20 mouse cellular contexts compared by ENCODE assay signal in genomic region chr13:70993522-70993921, GRCm38 (mm10).
DNase-seq lines count a peak whose midpoint lies in the region; ATAC-seq and TF ChIP-seq lines count a peak whose summit lies in the region.
"Had no signal": no experiment of that assay in that cellular context is flagged by ENCODE, and none has a peak within 500 bp of the region (broad histone marks: within the 10 kb centered on the region; RNA-seq: fewer than 3 reads in every experiment).

No protein-coding gene starts in this region.

- no peaks in the 10 kb centered on the region for H3K27me3 ChIP-seq in heart, adult 2 months (ENCODE audit: control insufficient read depth, insufficient read depth, low read length)
- H3K27me3 ChIP-seq in kidney, embryonic 15.5 days = no peaks in the 10 kb centered on the region
- no peaks in the 10 kb centered on the region for H3K27me3 ChIP-seq in lung, embryonic 14.5 days (ENCODE audit: insufficient read depth, low read length)
- no peaks in the 10 kb centered on the region for H3K27me3 ChIP-seq in embryonic facial prominence, embryonic 10.5 days (replicated peaks; ENCODE audit: low read depth, poor library complexity, severe bottlenecking)
- H3K27me3 ChIP-seq: forebrain, embryonic 15.5 days; heart, embryonic 12.5 days; hindbrain, embryonic 15.5 days had no signal

- no peak for TF ChIP-seq POLR2A in heart, adult 2 months (IDR thresholded peaks at IDR 0.05; ENCODE audit: insufficient read depth, low read depth, low read length)

- no peak for TF ChIP-seq EP300 in heart, adult 2 months (IDR thresholded peaks at IDR 0.05; ENCODE audit: insufficient read depth, low read depth, low read length)

- TF ChIP-seq CTCF in heart, adult 2 months (IDR thresholded peaks at IDR 0.05) = peak; percentile 55
- TF ChIP-seq CTCF in lung, embryonic 14.5 days (IDR thresholded peaks at IDR 0.05; ENCODE audit: low read depth) = peak; percentile 20; the same call in 1 of the 2 replicates

- intact Hi-C loops in heart, adult 2 months (cut with DNase I) = no loop called here

- H3K4me2 ChIP-seq in kidney, embryonic 15.5 days = no peak overlapping the region
- H3K4me2 ChIP-seq in lung, embryonic 14.5 days = no peak overlapping the region
- H3K4me2 ChIP-seq: embryonic facial prominence, embryonic 13.5 days; forebrain, embryonic 15.5 days; heart, embryonic 12.5 days; hindbrain, embryonic 15.5 days had no signal

- WGBS in heart, adult 2 months = 56% methylated on average over 1 of the region's 1 CpGs
- WGBS in kidney, embryonic 15.5 days = 57% methylated on average over 1 of the region's 1 CpGs
- 63% methylated on average over 1 of the region's 1 CpGs for WGBS in lung, embryonic 14.5 days
- 73% methylated on average over 1 of the region's 1 CpGs for WGBS in embryonic facial prominence, embryonic 10.5 days

- H3K36me3 ChIP-seq in heart, adult 2 months (ENCODE audit: control insufficient read depth, insufficient read depth, low read length) = no peaks in the 10 kb centered on the region
- no peaks in the 10 kb centered on the region for H3K36me3 ChIP-seq in kidney, embryonic 15.5 days
- H3K36me3 ChIP-seq in lung, embryonic 14.5 days (ENCODE audit: insufficient read depth) = no peaks in the 10 kb centered on the region
- H3K36me3 ChIP-seq in embryonic facial prominence, embryonic 10.5 days (replicated peaks) = no peaks in the 10 kb centered on the region
- H3K36me3 ChIP-seq: embryonic facial prominence, embryonic 13.5 days; forebrain, embryonic 15.5 days; heart, embryonic 12.5 days; hindbrain, embryonic 15.5 days had no signal

- H3K9ac ChIP-seq in heart, adult 2 months (ENCODE audit: low read depth, low read length) = no peak overlapping the region
- no peak overlapping the region for H3K9ac ChIP-seq in kidney, embryonic 15.5 days
- no peak overlapping the region for H3K9ac ChIP-seq in lung, embryonic 14.5 days
- H3K9ac ChIP-seq: embryonic facial prominence, embryonic 13.5 days; forebrain, embryonic 15.5 days; heart, embryonic 12.5 days; hindbrain, embryonic 15.5 days; liver, embryonic 14.5 days had no signal

- no peak for ATAC-seq in kidney, embryonic 15.5 days (replicated peaks; ENCODE audit: low FRiP score)
- ATAC-seq in lung, embryonic 14.5 days (ENCODE audit: insufficient read depth) = no peak
- ATAC-seq: forebrain, embryonic 15.5 days had no signal

- H3K27ac ChIP-seq in heart, adult 2 months = no peak overlapping the region
- no peak overlapping the region for H3K27ac ChIP-seq in kidney, embryonic 15.5 days
- H3K27ac ChIP-seq in lung, embryonic 14.5 days (ENCODE audit: low read depth) = no peak overlapping the region
- no peak overlapping the region for H3K27ac ChIP-seq in embryonic facial prominence, embryonic 10.5 days (replicated peaks)
- H3K27ac ChIP-seq: embryonic facial prominence, embryonic 13.5 days; forebrain, embryonic 15.5 days; hindbrain, embryonic 15.5 days; liver, embryonic 14.5 days had no signal

- no peak for DNase-seq in heart, adult 2 months
- no peak for DNase-seq in heart, adult 18-20 months
- DNase-seq in kidney, adult 9 months = peak; percentile 43
- peak; percentile 8 for DNase-seq in lung, embryonic 14.5 days
- no peak for DNase-seq in lung, postnatal 25 days (ENCODE audit: low spot score)
- peak; percentile 23 for DNase-seq in Muller cell, postnatal 12 days (ENCODE audit: inconsistent ontology term)
- DNase-seq in embryonic facial prominence, embryonic 10.5 days (ENCODE audit: low spot score) = no peak
- DNase-seq: cerebellum, adult 9-11 months; gastrocnemius, postnatal 36 days; heart, postnatal 36 days; layer of hippocampus, adult 9-11 months; lung, postnatal 4 days; right cerebral cortex, adult 18-20 months; thymus, postnatal 14 days had no signal

- H3K4me3 ChIP-seq in heart, adult 2 months = no peak overlapping the region
- no peak overlapping the region for H3K4me3 ChIP-seq in kidney, embryonic 15.5 days (replicated peaks)
- H3K4me3 ChIP-seq in lung, embryonic 14.5 days (ENCODE audit: low read depth, low read length) = no peak overlapping the region
- H3K4me3 ChIP-seq in embryonic facial prominence, embryonic 10.5 days = no peak overlapping the region
- H3K4me3 ChIP-seq: embryonic facial prominence, embryonic 13.5 days; forebrain, embryonic 15.5 days; heart, embryonic 12.5 days; hindbrain, embryonic 15.5 days had no signal

- no peaks in the 10 kb centered on the region for H3K9me3 ChIP-seq in kidney, embryonic 15.5 days (replicated peaks)
- no peaks in the 10 kb centered on the region for H3K9me3 ChIP-seq in lung, embryonic 14.5 days (ENCODE audit: low read depth, low read length)
- no peaks in the 10 kb centered on the region for H3K9me3 ChIP-seq in embryonic facial prominence, embryonic 10.5 days
- H3K9me3 ChIP-seq: forebrain, embryonic 15.5 days; heart, embryonic 12.5 days; hindbrain, embryonic 15.5 days had no signal

- no peaks in the 10 kb centered on the region for H3K79me2 ChIP-seq in heart, adult 2 months (replicated peaks; ENCODE audit: control insufficient read depth, insufficient read depth, low read length)

- no peaks in the 10 kb centered on the region for H3K4me1 ChIP-seq in heart, adult 2 months (ENCODE audit: control insufficient read depth, insufficient read depth, low read length)
- no peaks in the 10 kb centered on the region for H3K4me1 ChIP-seq in kidney, embryonic 15.5 days
- H3K4me1 ChIP-seq in lung, embryonic 14.5 days (ENCODE audit: insufficient read depth) = no peaks in the 10 kb centered on the region
- H3K4me1 ChIP-seq in embryonic facial prominence, embryonic 10.5 days = no peaks in the 10 kb centered on the region
- H3K4me1 ChIP-seq: embryonic facial prominence, embryonic 13.5 days; forebrain, embryonic 15.5 days; heart, embryonic 12.5 days; hindbrain, embryonic 15.5 days had no signal

Comparison
In these comparisons a context has a peak if more than half of its experiments do, and no peak if none do; other contexts are left out.
1. DNase-seq: peak in kidney, adult 9 months (single experiment), lung, embryonic 14.5 days (single experiment) and Muller cell, postnatal 12 days (single experiment); none in heart, adult 2 months (0 of 2), heart, adult 18-20 months (0 of 2), lung, postnatal 25 days (single experiment) and embryonic facial prominence, embryonic 10.5 days (single experiment).